Mouse (Mus musculus) layer of hippocampus, postnatal 36 days (tissue): ENCODE data around the gene Olfr201. TPM values are rescaled to one million over a fixed set of nuclear protein-coding genes. Genes with fewer than 3 reads are reported as not detected.
"Not testable (repeated sequence)": the region's sequence is repeated elsewhere in the genome, so short reads cannot be mapped to it uniquely, and the experiment has no call there.

Source experiments
- DNase-seq, 2 experiments: peaks; one replicate each; pipeline ENCODE4 v3.0.0; 2022
- total RNA-seq, 2 experiments: library from RNA; stranded (reverse); gene quantifications; 2 replicates each; pipeline ENCODE4 v1.2.3; 2021

Olfr201 gene
- total RNA-seq, result not detected

GRCm38 (mm10) chr16:59272532-59272931 is at the start of gene Olfr201:
Olfr201 (minus strand) TSS chr16:59272632.
- not testable (repeated sequence) for DNase-seq

GRCm38 (mm10) chr16:59318148-59318547 is 45.7 kb upstream of the Olfr201 start, which contains the start of gene Olfr204:
Olfr204 (minus strand) TSS chr16:59318248.
- DNase-seq, result no peak

GRCm38 (mm10) chr16:59298581-59298980 is 26.1 kb upstream of the Olfr201 start, which contains the start of gene Olfr203:
Olfr203 (plus strand) TSS chr16:59298881.
- no peak for DNase-seq

- not testable (repeated sequence) for DNase-seq
These were observed 15.1 kb upstream of the Olfr201 start for GRCm38 (mm10) chr16:59287576-59287975.

- no peak for DNase-seq
These were observed 14.3 kb upstream of the Olfr201 start, which contains the start of gene Olfr202 for GRCm38 (mm10) chr16:59286693-59287092. Olfr202 (minus strand) TSS chr16:59286793.

GRCm38 (mm10) chr16:59283476-59283875 is 11.0 kb upstream of the Olfr201 start:
- DNase-seq, result no peak

GRCm38 (mm10) chr16:59280542-59280941 is 8.1 kb upstream of the Olfr201 start:
- DNase-seq, result no peak

GRCm38 (mm10) chr16:59269097-59269496 is 3.3 kb downstream of the Olfr201 start:
- DNase-seq, result not testable (repeated sequence)

GRCm38 (mm10) chr16:59249684-59250083 is 22.7 kb downstream of the Olfr201 start:
- DNase-seq, result no peak

- not testable (repeated sequence) for DNase-seq
These were observed 52.8 kb downstream of the Olfr201 start, which contains the start of gene Olfr199 for GRCm38 (mm10) chr16:59219667-59220066. Olfr199 (minus strand) TSS chr16:59219767.

GRCm38 (mm10) chr16:59217861-59218260 is 54.6 kb downstream of the Olfr201 start:
- not testable (repeated sequence) for DNase-seq

Other genes with a start within 250 kb of the Olfr201 start
- gene Olfr186, start 242.3 kb downstream of the Olfr201 start, total RNA-seq, result not detected
- gene Olfr187, start 232.9 kb downstream of the Olfr201 start, total RNA-seq, result not detected
- not detected for gene Olfr190, start 194.6 kb downstream of the Olfr201 start, total RNA-seq
- gene Olfr191, start 182.8 kb downstream of the Olfr201 start, total RNA-seq, result not detected
- not detected for gene Olfr193, start 160.8 kb downstream of the Olfr201 start, total RNA-seq
- gene Olfr194, start 151.6 kb downstream of the Olfr201 start, total RNA-seq, result not detected
- not detected for gene Olfr195, start 125.6 kb downstream of the Olfr201 start, total RNA-seq
- not detected for gene Olfr196, start 102.2 kb downstream of the Olfr201 start, total RNA-seq
- not detected for gene Olfr198, start 69.1 kb downstream of the Olfr201 start, total RNA-seq
- gene Olfr199, start 52.9 kb downstream of the Olfr201 start, total RNA-seq, result not detected
- not detected for gene Olfr202, start 14.2 kb upstream of the Olfr201 start, total RNA-seq
- not detected for gene Olfr203, start 26.2 kb upstream of the Olfr201 start, total RNA-seq
- gene Olfr204, start 45.6 kb upstream of the Olfr201 start, total RNA-seq, result under 1 TPM; 0.05 to 0.08 TPM
- not detected for gene Olfr205, start 58.5 kb upstream of the Olfr201 start, total RNA-seq
- not detected for gene Olfr206, start 76.6 kb upstream of the Olfr201 start, total RNA-seq
- gene Olfr209, start 91.4 kb upstream of the Olfr201 start, total RNA-seq, result not detected
- gene Gabrr3, start 134.7 kb upstream of the Olfr201 start, total RNA-seq, result not detected
- 10 to 100 TPM; 16.8 to 17.1 TPM for gene Riox2, start 199.1 kb upstream of the Olfr201 start, total RNA-seq